Mouse (Mus musculus) small intestine, adult 2 months (tissue): Measurements from ENCODE around the gene Atp6v1e1.

ENCODE experiments used
- CTCF ChIP-seq: fragments of 200-500 bp; IDR thresholded peaks from 2 replicates; pipeline ENCODE4 v1.5.1; 2012; ENCODE audit warnings: low read depth, mild to moderate bottlenecking, control low read depth, inconsistent platforms, low read length, moderate library complexity, mixed read lengths; ENCODE audit not compliant: insufficient replicate concordance, insufficient read length; ENCODE audit errors: extremely low read depth
- POLR2A ChIP-seq: fragments of 200-500 bp; IDR thresholded peaks from 2 replicates; pipeline ENCODE4 v1.6.1; 2012; ENCODE audit warnings: low read depth, mild to moderate bottlenecking, control low read depth, inconsistent platforms, low read length, moderate library complexity

DNA sequence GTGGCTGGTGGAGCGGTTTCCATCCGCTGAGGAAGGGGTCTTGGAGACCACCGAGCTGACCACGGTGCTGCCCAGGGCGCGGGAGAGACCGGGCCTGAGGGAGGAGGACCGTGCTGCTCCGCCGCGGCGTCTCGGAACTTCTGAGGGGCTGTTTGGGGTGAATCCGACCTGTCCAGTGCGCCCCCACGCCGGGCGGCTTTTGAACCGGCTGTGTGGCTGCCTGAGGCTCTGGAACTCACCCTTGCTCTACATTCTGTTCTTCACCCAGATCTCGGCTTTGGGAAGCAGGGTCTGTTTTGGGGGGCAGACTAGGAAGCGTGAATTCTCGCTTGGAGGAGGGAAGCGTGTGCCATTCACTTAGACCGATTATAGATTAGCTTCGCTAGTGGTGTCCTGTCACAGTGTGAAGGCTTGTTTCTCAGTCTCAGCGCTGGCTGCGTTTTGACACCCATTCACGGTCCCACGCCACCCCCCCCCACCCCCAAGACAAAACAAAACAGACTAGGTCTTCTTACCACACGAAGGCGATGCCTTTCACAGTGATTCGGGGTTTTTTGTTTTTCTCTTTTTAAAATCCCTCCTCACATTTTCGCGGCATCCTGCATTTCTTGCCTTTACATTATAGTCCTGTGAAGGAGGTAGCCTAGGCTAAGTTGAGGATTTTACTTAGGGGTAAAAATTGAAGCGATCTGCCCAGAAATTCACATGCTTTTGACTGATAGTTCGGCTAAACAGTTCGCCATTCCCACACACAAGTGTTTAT is 14.0 kb upstream of the Atp6v1e1 start:
- TF ChIP-seq CTCF (no peak), POLR2A (0 out of 2 replicates have a peak, but pooled peaks have one; percentile 7)
